Mouse (Mus musculus) inflammation-experienced regulatory T-cells (primary cell): ENCODE results near the gene Mog. TPM values are rescaled to one million over a fixed set of nuclear protein-coding genes. Genes with fewer than 3 reads are reported as not detected.

Experiments
- polyA plus RNA-seq, 2 experiments: library from polyadenylated mRNA; unstranded; fragments of 100-300 nt; shearing (Covaris generic); gene quantifications; one replicate each; pipeline ENCODE4 v1.2.1; 2017

Mog gene
- polyA plus RNA-seq: not detected

GRCm38 (mm10) chr17:37022628-37023576 is at the start of gene Mog:
Gene Mog, minus strand, starts transcription at chr17:37023398.

DNA sequence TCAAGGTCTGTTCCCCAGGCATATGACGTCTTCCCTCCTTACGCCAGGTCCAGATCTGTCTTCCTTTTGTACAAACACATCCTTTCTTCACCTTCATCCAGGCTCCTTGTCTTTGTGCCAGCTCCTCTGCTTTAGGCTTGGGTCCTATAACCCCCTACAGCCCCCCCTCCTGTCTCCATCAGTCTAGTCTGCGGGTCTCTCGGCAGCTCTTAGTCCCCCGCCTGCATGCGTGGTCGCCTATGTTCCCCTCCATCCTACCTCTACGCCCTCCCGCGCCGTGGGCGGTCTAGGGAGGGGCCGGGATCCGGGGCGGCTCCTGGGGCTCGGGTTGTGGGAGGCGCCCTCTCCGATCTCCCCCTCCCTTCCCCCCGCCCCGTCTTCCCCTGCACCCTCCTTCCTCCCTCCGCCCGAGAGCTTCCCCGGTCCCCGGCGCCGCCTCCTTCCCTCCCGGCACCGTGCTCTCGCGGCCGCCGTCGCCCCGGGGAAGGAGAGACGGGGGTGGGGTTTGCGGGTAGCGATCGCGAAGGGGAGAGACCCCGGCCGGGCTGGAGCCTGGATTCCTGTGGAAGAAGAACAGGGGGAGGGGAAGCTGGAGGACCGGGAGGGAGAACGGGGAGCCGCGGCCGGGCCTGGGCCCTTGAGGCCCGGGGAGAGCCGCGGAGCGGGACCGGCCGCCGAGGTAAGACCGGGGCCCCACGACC is 22.6 kb upstream of the Mog start, which contains the start of gene Gabbr1:
TSS of gene Gabbr1 (plus strand) at position 356 of the 701 bp plus-strand sequence.

DNA sequence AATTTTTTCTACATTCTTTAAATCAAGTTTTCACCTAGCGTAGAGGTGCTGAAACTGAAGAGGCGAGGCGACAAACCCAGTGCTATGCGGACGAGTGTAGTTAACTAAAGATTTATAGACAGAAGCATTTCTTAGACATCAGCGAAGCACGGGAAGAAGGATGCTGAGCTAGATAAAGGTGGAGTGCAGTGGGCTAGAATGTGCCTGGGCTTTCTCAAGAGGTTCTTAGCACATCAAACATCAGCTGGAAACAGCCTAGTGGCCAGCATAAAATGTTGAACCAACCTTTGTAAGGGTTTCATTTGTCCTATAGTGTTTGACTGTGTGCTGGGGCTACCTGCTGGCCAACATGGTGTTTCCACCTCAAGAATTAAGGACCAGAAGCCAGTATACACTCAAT is 22.3 kb downstream of the Mog start, which contains the start of gene Zfp57:
TSS of gene Zfp57 (plus strand) at position 301 of the 400 bp plus-strand sequence.

GRCm38 (mm10) chr17:36989437-36989836 is 33.8 kb downstream of the Mog start, which contains the start of gene H2-M5:
Gene H2-M5, minus strand, starts transcription at chr17:36989537.

DNA sequence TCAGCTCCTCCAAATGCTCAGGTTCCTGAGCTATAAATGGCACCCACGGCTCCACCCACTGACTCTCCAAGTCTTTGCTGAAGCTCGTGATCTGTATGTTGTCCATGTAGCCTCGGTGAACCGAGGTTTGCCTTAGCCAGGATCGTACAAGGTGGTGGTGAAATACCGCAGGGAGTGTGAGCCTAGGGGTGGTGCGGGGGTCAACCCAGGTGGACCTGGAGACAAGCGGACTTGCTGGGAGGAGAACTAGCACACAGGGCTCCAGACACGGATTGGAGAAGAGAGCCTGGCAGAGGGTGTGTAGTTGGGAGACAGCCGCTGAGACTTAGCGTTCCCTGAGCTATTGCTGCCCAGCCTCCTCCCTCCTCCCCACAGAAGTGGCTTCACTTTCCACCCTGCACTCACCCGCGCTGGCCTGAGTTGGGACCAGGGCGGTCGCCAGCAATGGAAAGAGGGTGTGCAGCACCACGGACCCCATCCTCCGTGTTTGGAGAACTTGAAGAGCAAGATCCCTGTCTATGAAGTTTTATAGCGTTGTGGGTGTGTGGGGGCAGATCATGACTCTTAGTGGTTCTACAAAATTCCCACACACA is 41.9 kb downstream of the Mog start, which contains the start of gene 2410137M14Rik:
TSS of gene 2410137M14Rik (minus strand) at position 17 of the 593 bp plus-strand sequence.

Other genes with a start within 250 kb of the Mog start
- not detected for gene H2-M10.6, start 211.2 kb downstream of the Mog start, polyA plus RNA-seq
- gene Trim26, start 186.3 kb downstream of the Mog start, polyA plus RNA-seq: 100 to 1,000 TPM; 137 to 139 TPM
- gene Trim15, start 156.2 kb downstream of the Mog start, polyA plus RNA-seq: under 1 TPM; 0.17 to 0.28 TPM
- under 1 TPM; 0.18 to 0.42 TPM for gene Trim10, start 153.8 kb downstream of the Mog start, polyA plus RNA-seq
- gene Trim40, start 133.3 kb downstream of the Mog start, polyA plus RNA-seq: not detected
- under 1 TPM; 0.10 to 0.45 TPM for gene Trim31, start 125.3 kb downstream of the Mog start, polyA plus RNA-seq
- gene Rnf39, start 80.5 kb downstream of the Mog start, polyA plus RNA-seq: under 1 TPM; 0.17 to 0.95 TPM
- gene Ppp1r11, start 71.7 kb downstream of the Mog start, polyA plus RNA-seq: 100 to 1,000 TPM; 151 to 165 TPM
- 10 to 100 TPM; 84.9 to 90.5 TPM for gene Znrd1, start 64.8 kb downstream of the Mog start, polyA plus RNA-seq
- gene Znrd1as, start 64.8 kb downstream of the Mog start, polyA plus RNA-seq: 1 to 10 TPM; 4.4 to 5.6 TPM
- gene 2410137M14Rik, start 42.2 kb downstream of the Mog start, polyA plus RNA-seq: not detected
- gene H2-M5, start 33.9 kb downstream of the Mog start, polyA plus RNA-seq: under 1 TPM in 1 of 2 experiments, not detected in 1; 0.70 TPM
- under 1 TPM; 0.11 to 0.60 TPM for gene Zfp57, start 22.2 kb downstream of the Mog start, polyA plus RNA-seq
- 10 to 100 TPM in 1 of 2 experiments, 1 to 10 TPM in 1; 8.3 to 13.7 TPM for gene Gabbr1, start 22.6 kb upstream of the Mog start, polyA plus RNA-seq
- under 1 TPM; 0.16 to 0.42 TPM for gene Olfr90, start 65.1 kb upstream of the Mog start, polyA plus RNA-seq
- under 1 TPM; 0.10 to 0.13 TPM for gene Olfr91, start 74.9 kb upstream of the Mog start, polyA plus RNA-seq
- under 1 TPM in 1 of 2 experiments, not detected in 1; 0.13 TPM for gene Olfr92, start 96.7 kb upstream of the Mog start, polyA plus RNA-seq
- gene Olfr93, start 138.1 kb upstream of the Mog start, polyA plus RNA-seq: not detected
- gene Ubd, start 170.5 kb upstream of the Mog start, polyA plus RNA-seq: 1 to 10 TPM in 1 of 2 experiments, under 1 TPM in 1; 0.17 to 2.7 TPM
- not detected for gene Olfr94, start 177.6 kb upstream of the Mog start, polyA plus RNA-seq
- not detected for gene Olfr95, start 189.7 kb upstream of the Mog start, polyA plus RNA-seq
- gene Olfr96, start 196.7 kb upstream of the Mog start, polyA plus RNA-seq: under 1 TPM; 0.19 to 0.78 TPM
- gene Olfr97, start 213.9 kb upstream of the Mog start, polyA plus RNA-seq: not detected
- under 1 TPM in 1 of 2 experiments, not detected in 1; 0.33 TPM for gene Olfr98, start 240.4 kb upstream of the Mog start, polyA plus RNA-seq
- 100 to 1,000 TPM; 103 to 115 TPM for gene H2-M3, start 246.8 kb upstream of the Mog start, polyA plus RNA-seq